Mouse (Mus musculus) embryo, embryonic 11.5 days (tissue): ENCODE results near the gene Hcfc1.
A peak's percentile ranks its signal among the peaks of the same experiment; 100 is the strongest.

Experiments used
- DNase-seq: peaks from one replicate; pipeline ENCODE4 v3.0.0-alpha.2; 2012; ENCODE audit warnings: low read depth, low spot score

Gene Hcfc1

DNA sequence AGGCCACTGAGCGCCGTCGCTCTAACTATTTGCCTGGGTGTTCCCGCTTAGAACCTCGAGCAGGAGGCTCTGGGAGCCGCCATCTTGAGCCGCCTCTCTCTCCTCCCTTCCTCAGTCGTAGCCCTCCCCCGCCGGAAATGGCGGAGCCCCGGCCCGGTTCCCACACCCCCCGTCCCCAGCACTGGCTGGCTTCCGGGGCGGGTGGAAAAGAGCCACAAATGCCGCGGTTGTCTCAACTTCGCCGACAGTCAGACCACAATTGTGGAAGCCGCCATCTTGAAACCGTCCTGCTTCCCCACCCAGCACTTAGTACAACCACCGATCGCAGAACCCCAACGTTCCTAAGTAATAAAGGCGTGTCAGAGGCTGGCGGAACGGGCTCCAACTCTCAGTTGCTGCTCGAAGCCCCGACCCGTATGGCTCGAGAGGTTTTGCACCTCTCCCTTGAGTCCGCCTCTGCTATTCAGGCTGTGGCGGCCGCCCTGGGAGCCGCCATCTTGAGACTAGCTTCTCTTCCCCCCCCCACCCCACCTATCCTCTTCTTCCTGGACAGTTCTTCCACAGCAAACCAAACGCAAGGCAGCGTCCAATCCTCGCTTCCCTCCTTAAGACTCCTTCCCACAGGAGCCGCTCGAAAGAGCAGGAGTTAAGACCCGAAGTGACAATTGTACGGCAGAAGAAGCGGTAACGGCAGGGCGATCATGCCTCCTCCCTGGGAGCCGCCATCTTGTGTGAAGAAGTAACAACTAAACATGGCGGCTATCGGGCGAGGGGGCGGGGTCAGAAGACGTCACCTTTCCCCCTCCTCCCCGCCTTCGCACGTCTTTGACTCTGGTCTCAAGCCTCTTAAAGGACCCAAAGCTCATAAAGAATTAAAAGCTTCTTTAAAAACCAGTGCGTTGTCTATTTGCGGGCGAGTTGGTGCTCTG lies at the start of gene Hcfc1:
TSS of gene Hcfc1 (minus strand) at position 110 of the 929 bp plus-strand sequence.
- DNase-seq = peak; percentile 67

- no peak for DNase-seq
Observed at GRCm38 (mm10) chrX:74014597-74014996, 48.4 kb upstream of the Hcfc1 start.

DNA sequence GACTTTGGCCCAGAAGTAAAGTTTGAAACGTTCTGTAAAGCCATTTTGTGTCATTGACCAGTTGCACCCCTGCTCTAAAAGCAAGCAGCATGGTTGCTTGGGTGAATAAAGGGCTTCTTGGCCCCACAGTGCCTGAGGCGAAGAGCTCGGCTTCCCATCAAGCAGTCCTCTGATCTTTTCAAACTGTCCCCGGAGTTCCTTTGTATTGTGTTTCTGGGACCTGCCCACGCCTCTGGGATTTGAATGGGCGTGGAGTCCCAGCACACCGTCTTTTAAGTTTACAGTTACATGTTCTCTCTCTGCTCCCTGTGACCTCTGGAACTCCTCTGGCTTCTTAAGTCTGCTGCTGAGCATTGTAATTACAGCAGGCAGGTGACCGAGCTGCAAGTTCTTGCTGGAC lies 41.9 kb upstream of the Hcfc1 start:
- DNase-seq = no peak

DNA sequence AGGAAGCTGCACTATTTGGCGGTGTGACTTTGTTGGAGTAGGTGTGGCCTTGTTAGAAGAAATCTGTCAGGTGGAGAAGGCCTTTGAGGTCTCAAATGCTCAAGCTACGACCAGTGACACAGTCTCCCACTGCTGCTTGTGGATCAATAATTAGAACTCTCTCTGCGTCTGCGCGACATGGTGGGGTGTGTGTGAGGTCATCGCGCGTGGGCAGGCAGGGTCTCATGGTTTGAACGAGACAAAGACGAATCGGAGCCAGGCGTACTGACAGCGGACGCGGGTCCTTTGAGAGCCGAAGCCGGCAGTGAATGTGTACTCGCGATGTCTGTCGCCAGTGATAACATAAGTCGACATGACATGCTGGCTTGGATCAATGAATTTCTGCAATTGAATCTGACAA lies 40.2 kb upstream of the Hcfc1 start:
- DNase-seq = no peak

GRCm38 (mm10) chrX:74003644-74004043 lies 37.5 kb upstream of the Hcfc1 start:
- no peak for DNase-seq

GRCm38 (mm10) chrX:74001024-74001423 lies 34.9 kb upstream of the Hcfc1 start:
- no peak for DNase-seq

- peak; percentile 36 for DNase-seq
Observed at GRCm38 (mm10) chrX:73998911-73999869, 33.0 kb upstream of the Hcfc1 start.

GRCm38 (mm10) chrX:73977783-73978182 lies 11.6 kb upstream of the Hcfc1 start:
- no peak for DNase-seq

DNA sequence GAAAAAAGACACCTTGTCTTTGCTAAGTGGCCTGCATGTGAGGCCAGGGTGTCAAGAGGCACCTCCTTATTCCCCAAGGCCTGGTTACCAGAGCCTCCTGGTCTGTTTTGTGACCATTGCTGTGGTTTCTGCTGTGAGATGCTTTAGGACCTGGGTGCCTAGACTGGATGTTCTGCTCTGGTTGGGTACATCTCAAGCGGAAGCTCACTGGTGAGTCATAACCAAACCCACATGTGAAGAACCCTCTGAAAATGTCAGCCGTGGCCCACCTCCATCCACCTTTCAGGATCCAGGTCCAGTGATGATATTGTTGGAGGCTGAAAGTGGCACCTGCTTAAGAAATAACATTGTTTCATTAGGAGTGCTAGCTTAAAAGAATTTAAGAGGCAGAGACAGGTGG lies 10.1 kb upstream of the Hcfc1 start:
- no peak for DNase-seq

GRCm38 (mm10) chrX:73972774-73973173 lies 6.6 kb upstream of the Hcfc1 start:
- DNase-seq = no peak

- no peak for DNase-seq
Observed at GRCm38 (mm10) chrX:73970781-73971180, 4.6 kb upstream of the Hcfc1 start.

DNA sequence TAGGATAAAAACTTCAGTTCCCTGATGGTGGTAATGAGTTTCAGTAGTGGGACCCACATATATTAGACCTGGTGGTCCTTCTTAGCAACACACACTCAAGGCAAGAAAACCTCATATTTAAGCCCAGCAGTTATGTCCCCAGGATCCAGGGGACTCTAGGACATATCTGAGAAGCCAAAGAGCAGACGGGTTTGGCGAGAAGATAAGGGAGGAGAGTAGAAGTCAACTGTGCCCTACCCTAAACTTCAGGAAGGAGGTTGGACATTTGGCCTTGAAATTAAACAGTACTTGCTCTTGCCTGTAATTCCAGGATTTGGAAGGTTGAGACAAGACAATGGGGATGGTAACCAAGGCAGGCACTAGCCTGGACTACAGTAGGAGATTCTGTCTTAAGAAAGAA lies 3.6 kb upstream of the Hcfc1 start:
- no peak for DNase-seq

- DNase-seq = no peak
Observed at GRCm38 (mm10) chrX:73969167-73969566, 3.0 kb upstream of the Hcfc1 start.

DNA sequence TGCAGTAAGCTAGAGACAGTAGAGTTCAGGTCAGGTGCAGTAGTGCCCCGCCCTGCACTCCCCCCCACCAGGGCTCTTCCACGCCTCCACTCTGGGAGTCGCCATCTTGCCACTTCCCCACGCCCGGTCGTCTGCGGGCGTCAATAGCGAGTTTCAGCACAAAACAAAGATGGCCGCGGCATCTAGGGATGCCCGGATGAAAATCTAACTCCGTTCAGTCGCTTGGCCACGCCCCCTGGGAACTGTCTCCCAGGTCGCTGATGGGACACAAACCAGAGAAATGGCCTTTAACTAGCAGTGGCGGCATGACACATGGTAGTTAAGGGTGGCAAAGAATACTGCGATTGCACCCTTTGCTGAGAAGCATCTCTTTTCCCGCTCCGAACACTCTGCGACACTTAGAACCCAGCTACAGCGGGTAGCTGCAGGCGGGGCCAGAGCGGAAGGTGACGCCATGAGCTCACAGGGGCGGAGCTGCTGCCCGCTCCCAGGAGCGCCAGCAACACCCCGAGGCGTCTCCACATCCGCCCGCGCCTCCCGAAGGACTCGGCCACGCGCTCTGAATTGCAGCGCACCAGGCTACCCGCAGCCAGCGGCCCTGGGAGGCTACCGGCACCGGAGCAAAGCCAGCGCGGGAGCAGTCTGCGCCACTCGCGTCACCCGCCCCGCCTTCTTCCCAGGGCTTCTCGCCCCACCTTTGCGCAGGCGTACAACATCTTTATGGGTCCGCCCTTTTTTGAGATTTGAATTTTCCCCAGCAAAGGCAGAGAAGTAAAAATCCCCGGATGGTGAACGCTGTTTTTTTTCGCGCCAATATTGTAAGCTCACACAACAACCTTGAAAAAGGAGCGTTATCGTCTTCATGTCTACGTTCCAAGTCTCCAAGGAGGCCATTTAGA lies 1.3 kb upstream of the Hcfc1 start:
- peak; percentile 86 for DNase-seq

DNA sequence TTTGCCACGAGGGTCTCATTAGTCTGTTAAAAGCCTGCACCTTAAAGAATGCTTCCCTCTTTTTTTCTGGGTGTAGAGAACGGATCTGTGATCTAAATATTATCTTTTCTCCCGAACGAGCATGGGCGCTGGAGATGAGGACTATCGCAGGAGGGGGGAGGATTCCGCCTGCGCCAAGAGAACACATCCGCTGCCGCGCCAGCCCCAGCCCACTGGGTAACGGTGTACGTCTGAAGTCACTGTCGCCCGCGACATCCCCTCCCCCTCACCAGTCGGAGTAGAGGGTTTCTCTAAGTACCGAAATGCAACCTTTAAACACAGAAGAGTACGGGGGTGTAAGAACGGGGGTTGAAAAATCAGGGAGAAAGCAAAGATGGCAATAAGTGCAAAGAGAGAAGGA lies 850 bp downstream of the Hcfc1 start:
- no peak for DNase-seq

- DNase-seq = no peak
Observed at GRCm38 (mm10) chrX:73964363-73964762, 1.8 kb downstream of the Hcfc1 start.

DNA sequence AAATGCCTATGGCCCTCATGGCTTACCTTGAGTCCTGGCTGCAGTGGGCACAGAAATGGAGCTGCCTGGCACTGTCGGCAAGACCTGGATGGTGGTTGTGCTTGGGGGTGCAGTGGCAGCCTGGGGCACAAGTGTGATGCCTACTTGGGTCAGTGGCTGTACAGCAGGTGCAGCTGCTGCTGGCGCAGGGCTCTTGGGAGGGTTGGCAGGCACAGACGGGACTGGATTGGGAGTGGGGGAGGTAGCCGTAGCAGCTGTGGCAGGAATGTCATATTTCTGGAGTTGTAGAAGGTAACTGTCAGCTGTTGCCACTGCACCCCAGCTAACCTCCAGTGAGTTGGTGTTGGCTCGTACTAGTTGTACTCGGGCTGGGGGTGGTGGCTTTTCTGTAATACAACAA lies 11.2 kb downstream of the Hcfc1 start:
- no peak for DNase-seq

- DNase-seq = no peak
Observed at GRCm38 (mm10) chrX:73952603-73953002, 13.6 kb downstream of the Hcfc1 start.

DNA sequence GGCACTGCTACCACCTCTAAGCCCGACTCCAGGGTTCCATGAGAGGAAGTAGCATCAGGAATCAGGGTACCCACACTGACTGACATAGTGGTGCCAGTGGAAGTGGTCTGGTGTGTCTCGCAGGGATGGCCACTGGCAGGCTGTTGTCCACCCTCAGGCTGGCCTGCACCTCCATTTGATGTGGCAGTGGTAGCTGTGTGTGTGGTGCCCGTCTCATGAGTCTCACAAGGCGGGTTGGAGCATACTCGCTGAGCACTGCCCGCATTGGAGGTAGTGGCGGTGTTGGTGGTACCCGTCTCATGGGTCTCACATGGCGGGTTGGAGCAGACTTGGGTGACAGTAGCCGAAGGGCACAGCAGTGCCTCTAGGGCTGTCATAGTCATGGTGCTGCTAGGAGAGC lies 16.8 kb downstream of the Hcfc1 start:
- no peak for DNase-seq

DNA sequence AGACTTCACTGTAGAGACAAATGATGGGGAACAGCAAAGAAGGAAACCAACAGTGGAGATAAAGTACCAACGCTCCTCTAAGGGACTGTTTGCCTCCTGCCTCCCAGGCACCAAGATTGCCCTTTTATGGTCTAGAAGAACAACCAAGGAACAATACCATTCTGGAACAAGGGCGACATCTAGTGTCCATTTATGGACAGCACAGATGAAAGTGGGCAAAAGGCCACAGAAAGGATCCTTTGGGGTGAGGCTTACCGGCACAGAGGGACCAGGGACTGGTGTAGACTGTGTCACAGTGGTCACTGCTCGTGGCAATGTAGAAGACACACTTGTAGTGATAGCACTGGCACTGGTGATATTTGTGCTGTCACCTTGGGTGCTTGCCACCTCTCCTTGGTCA lies 17.5 kb downstream of the Hcfc1 start:
- peak; percentile 38 for DNase-seq

DNA sequence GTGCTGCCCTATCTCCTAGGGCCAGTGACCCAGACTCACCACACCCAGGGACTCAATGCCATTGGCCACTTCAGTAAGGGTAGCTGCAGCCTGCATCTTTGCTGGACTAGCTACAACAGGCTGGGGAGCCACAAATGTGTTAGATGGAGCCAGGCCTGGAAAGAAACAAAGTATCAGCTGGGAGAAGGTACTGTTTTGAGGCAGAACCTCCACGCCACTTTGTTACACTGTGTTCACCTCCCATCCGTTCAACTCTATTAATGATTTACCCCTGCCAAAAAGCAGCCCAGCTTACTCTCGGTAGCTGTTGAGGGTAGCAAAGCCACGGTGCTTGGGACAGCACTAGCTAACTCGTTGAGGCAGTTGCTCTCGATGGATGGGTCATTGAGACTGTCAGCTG lies 19.3 kb downstream of the Hcfc1 start:
- no peak for DNase-seq
